In genomic region chr16:17927351-17928082, GRCm38 (mm10) we compare ENCODE assay signal across 8 mouse cellular contexts. TPM values are rescaled to one million over a fixed set of nuclear protein-coding genes. Genes with fewer than 3 reads are reported as not detected.
DNase-seq lines count a peak whose midpoint lies in the region; ATAC-seq lines count a peak whose summit lies in the region.

No protein-coding gene starts in this region.

- H3K27me3 ChIP-seq in heart, embryonic 10.5 days (ENCODE audit: insufficient read depth, poor library complexity, severe bottlenecking) = peaks cover 5% of the 10 kb centered on the region; the same call in 1 of the 2 replicates
- H3K27me3 ChIP-seq in embryonic facial prominence, embryonic 12.5 days = no peaks in the 10 kb centered on the region
- no peaks in the 10 kb centered on the region; the same call in 1 of the 2 replicates for H3K27me3 ChIP-seq in hindbrain, embryonic 16.5 days (replicated peaks; ENCODE audit: control insufficient read depth, insufficient read depth, low read length)
- H3K27me3 ChIP-seq in liver, embryonic 12.5 days (replicated peaks) = no peaks in the 10 kb centered on the region

- H3K27ac ChIP-seq in heart, embryonic 10.5 days = peak overlapping the region; percentile 93
- peak overlapping the region; percentile 36 for H3K27ac ChIP-seq in embryonic facial prominence, embryonic 12.5 days
- peak overlapping the region; percentile 90 for H3K27ac ChIP-seq in hindbrain, embryonic 16.5 days (ENCODE audit: low read depth, low read length)
- peak overlapping the region; percentile 95 for H3K27ac ChIP-seq in liver, embryonic 12.5 days

- peak overlapping the region; percentile 81 for H3K9ac ChIP-seq in embryonic facial prominence, embryonic 12.5 days
- H3K9ac ChIP-seq in hindbrain, embryonic 16.5 days (ENCODE audit: low read depth, low read length) = peak overlapping the region; percentile 93
- H3K9ac ChIP-seq in liver, embryonic 12.5 days = peak overlapping the region; percentile 93

- peak; percentile 48; the same call in 1 of the 2 replicates for ATAC-seq in embryonic facial prominence, embryonic 12.5 days (ENCODE audit: insufficient number of reproducible peaks, insufficient read depth, low FRiP score, low TSS enrichment)
- ATAC-seq in hindbrain, embryonic 16.5 days = peak; percentile 46
- ATAC-seq in liver, embryonic 12.5 days = peak; percentile 16

- intact Hi-C loops in heart, postnatal 25 days (cut with DNase I) = loop anchor here (5.0 to 10.0 kb wide), 3 partner anchors 60 to 307 kb away; partner anchors contain the start of gene Zdhhc8

- H3K4me2 ChIP-seq in embryonic facial prominence, embryonic 12.5 days (replicated peaks) = peak overlapping the region; percentile 92
- H3K4me2 ChIP-seq in hindbrain, embryonic 16.5 days (ENCODE audit: low read length) = peak overlapping the region; percentile 97
- peak overlapping the region; percentile 99 for H3K4me2 ChIP-seq in liver, embryonic 12.5 days

- DNase-seq in heart, embryonic 10.5 days (ENCODE audit: low spot score) = no peak
- no peak for DNase-seq in heart, postnatal 25 days (ENCODE audit: low spot score)
- peak; percentile 19 for DNase-seq in NIH3T3 (ENCODE audit: low read depth)
- DNase-seq in neural tube, embryonic 10.5 days (ENCODE audit: extremely low spot score, low spot score) = peak; percentile 81
- DNase-seq in thymus, postnatal 0 days (ENCODE audit: low spot score) = peak; percentile 51

- no peaks in the 10 kb centered on the region for H3K9me3 ChIP-seq in heart, embryonic 10.5 days
- H3K9me3 ChIP-seq in embryonic facial prominence, embryonic 12.5 days = no peaks in the 10 kb centered on the region
- no peaks in the 10 kb centered on the region for H3K9me3 ChIP-seq in hindbrain, embryonic 16.5 days (ENCODE audit: control insufficient read depth, low read length)
- no peaks in the 10 kb centered on the region for H3K9me3 ChIP-seq in liver, embryonic 12.5 days (replicated peaks)

- peak overlapping the region; percentile 91 for H3K4me3 ChIP-seq in heart, embryonic 10.5 days
- peak overlapping the region; percentile 67 for H3K4me3 ChIP-seq in embryonic facial prominence, embryonic 12.5 days
- peak overlapping the region; percentile 95 for H3K4me3 ChIP-seq in hindbrain, embryonic 16.5 days (ENCODE audit: low read length)
- H3K4me3 ChIP-seq in liver, embryonic 12.5 days = peak overlapping the region; percentile 90

- WGBS in heart, embryonic 10.5 days = under 1% methylated on average over 71 of the region's 72 CpGs
- WGBS in embryonic facial prominence, embryonic 12.5 days = under 1% methylated on average over 72 of the region's 72 CpGs
- under 1% methylated on average over 51 of the region's 72 CpGs for WGBS in hindbrain, embryonic 16.5 days
- WGBS in liver, embryonic 12.5 days (ENCODE audit: insufficient replicate concordance) = 3% methylated on average over 67 of the region's 72 CpGs

- peaks cover 21% of the 10 kb centered on the region for H3K36me3 ChIP-seq in heart, embryonic 10.5 days
- peaks cover 13% of the 10 kb centered on the region; the same call in 1 of the 2 replicates for H3K36me3 ChIP-seq in embryonic facial prominence, embryonic 12.5 days
- peaks cover 15% of the 10 kb centered on the region for H3K36me3 ChIP-seq in hindbrain, embryonic 16.5 days (ENCODE audit: control insufficient read depth, insufficient read depth, low read length)
- H3K36me3 ChIP-seq in liver, embryonic 12.5 days = peaks cover 22% of the 10 kb centered on the region

- H3K4me1 ChIP-seq in heart, embryonic 10.5 days = peaks cover 32% of the 10 kb centered on the region
- H3K4me1 ChIP-seq in embryonic facial prominence, embryonic 12.5 days = peaks cover 12% of the 10 kb centered on the region
- peaks cover 25% of the 10 kb centered on the region for H3K4me1 ChIP-seq in hindbrain, embryonic 16.5 days (ENCODE audit: control insufficient read depth, insufficient read depth, low read depth, low read length)
- H3K4me1 ChIP-seq in liver, embryonic 12.5 days = peaks cover 69% of the 10 kb centered on the region

RNA-seq across cellular contexts. Expression of gene Slc25a1, which starts 0.5 kb away (rescaled TPM):
- polyA plus RNA-seq in heart, embryonic 10.5 days (2016; fragmentation: Nextera tagmentation; extraction: Ambion mirVana) = 46.6 and 73.7 TPM in 2 replicates
- 10 to 100 TPM in 1 of 2 experiments, 1 to 10 TPM in 1; 7.1 to 14.8 TPM for total RNA-seq in heart, postnatal 25 days (2021)
- 88.5 and 89.5 TPM in 2 replicates for polyA plus RNA-seq in embryonic facial prominence, embryonic 12.5 days (2016; fragmentation: Nextera tagmentation; extraction: Ambion mirVana)
- polyA plus RNA-seq in hindbrain, embryonic 16.5 days (2015; fragmentation: Nextera tagmentation; extraction: Ambion mirVana) = 203 and 210 TPM in 2 replicates
- 99.2 and 102 TPM in 2 replicates for polyA plus RNA-seq in liver, embryonic 12.5 days (2016; fragmentation: Nextera tagmentation; extraction: Ambion mirVana)
- polyA plus RNA-seq in thymus, postnatal 0 days (2015; fragmentation: Nextera tagmentation; extraction: Ambion mirVana) = 50.2 and 51.5 TPM in 2 replicates

RNA-seq across cellular contexts. Expression of gene Gsc2, which starts 12.7 kb away (rescaled TPM):
- polyA plus RNA-seq in heart, embryonic 10.5 days (2016; fragmentation: Nextera tagmentation; extraction: Ambion mirVana) = 0.20 and 0.44 TPM in 2 replicates
- total RNA-seq in heart, postnatal 25 days (2021) = not detected
- polyA plus RNA-seq in embryonic facial prominence, embryonic 12.5 days (2016; fragmentation: Nextera tagmentation; extraction: Ambion mirVana) = not detected in 2 replicates
- 0.70 and 1.4 TPM in 2 replicates for polyA plus RNA-seq in hindbrain, embryonic 16.5 days (2015; fragmentation: Nextera tagmentation; extraction: Ambion mirVana)
- polyA plus RNA-seq in liver, embryonic 12.5 days (2016; fragmentation: Nextera tagmentation; extraction: Ambion mirVana) = not detected in 2 replicates
- 0.18 TPM in 1 of 2 replicates, not detected in the other for polyA plus RNA-seq in thymus, postnatal 0 days (2015; fragmentation: Nextera tagmentation; extraction: Ambion mirVana)

RNA-seq across cellular contexts. Expression of gene Ess2, which starts 16.4 kb away (rescaled TPM):
- polyA plus RNA-seq in heart, embryonic 10.5 days (2016; fragmentation: Nextera tagmentation; extraction: Ambion mirVana) = 39.7 and 39.9 TPM in 2 replicates
- 1 to 10 TPM; 8.7 to 9.3 TPM for total RNA-seq in heart, postnatal 25 days (2021)
- 50.7 and 54.0 TPM in 2 replicates for polyA plus RNA-seq in embryonic facial prominence, embryonic 12.5 days (2016; fragmentation: Nextera tagmentation; extraction: Ambion mirVana)
- 41.8 and 46.2 TPM in 2 replicates for polyA plus RNA-seq in hindbrain, embryonic 16.5 days (2015; fragmentation: Nextera tagmentation; extraction: Ambion mirVana)
- 18.7 and 18.9 TPM in 2 replicates for polyA plus RNA-seq in liver, embryonic 12.5 days (2016; fragmentation: Nextera tagmentation; extraction: Ambion mirVana)
- 32.7 and 38.8 TPM in 2 replicates for polyA plus RNA-seq in thymus, postnatal 0 days (2015; fragmentation: Nextera tagmentation; extraction: Ambion mirVana)

RNA-seq across cellular contexts. Expression of gene Tssk2, which starts 29.1 kb away (rescaled TPM):
- not detected in 2 replicates for polyA plus RNA-seq in heart, embryonic 10.5 days (2016; fragmentation: Nextera tagmentation; extraction: Ambion mirVana)
- total RNA-seq in heart, postnatal 25 days (2021) = not detected
- 0.12 TPM in 1 of 2 replicates, not detected in the other for polyA plus RNA-seq in embryonic facial prominence, embryonic 12.5 days (2016; fragmentation: Nextera tagmentation; extraction: Ambion mirVana)
- 0.11 TPM in 1 of 2 replicates, not detected in the other for polyA plus RNA-seq in hindbrain, embryonic 16.5 days (2015; fragmentation: Nextera tagmentation; extraction: Ambion mirVana)
- polyA plus RNA-seq in liver, embryonic 12.5 days (2016; fragmentation: Nextera tagmentation; extraction: Ambion mirVana) = not detected in 2 replicates
- not detected in 2 replicates for polyA plus RNA-seq in thymus, postnatal 0 days (2015; fragmentation: Nextera tagmentation; extraction: Ambion mirVana)

RNA-seq across cellular contexts. Expression of gene Dgcr2, which starts 29.2 kb away (rescaled TPM):
- 63.7 and 69.6 TPM in 2 replicates for polyA plus RNA-seq in heart, embryonic 10.5 days (2016; fragmentation: Nextera tagmentation; extraction: Ambion mirVana)
- total RNA-seq in heart, postnatal 25 days (2021) = 10 to 100 TPM; 46.5 to 49.5 TPM
- polyA plus RNA-seq in embryonic facial prominence, embryonic 12.5 days (2016; fragmentation: Nextera tagmentation; extraction: Ambion mirVana) = 103 and 105 TPM in 2 replicates
- 105 and 116 TPM in 2 replicates for polyA plus RNA-seq in hindbrain, embryonic 16.5 days (2015; fragmentation: Nextera tagmentation; extraction: Ambion mirVana)
- 29.7 and 29.9 TPM in 2 replicates for polyA plus RNA-seq in liver, embryonic 12.5 days (2016; fragmentation: Nextera tagmentation; extraction: Ambion mirVana)
- polyA plus RNA-seq in thymus, postnatal 0 days (2015; fragmentation: Nextera tagmentation; extraction: Ambion mirVana) = 42.5 and 43.7 TPM in 2 replicates

Comparison
In these comparisons a context has a peak if more than half of its experiments do, and no peak if none do; other contexts are left out.
1. DNase-seq: peak in NIH3T3 (single experiment), neural tube, embryonic 10.5 days (single experiment) and thymus, postnatal 0 days (single experiment); none in heart, embryonic 10.5 days (single experiment) and heart, postnatal 25 days (single experiment).
2. H3K27ac ChIP-seq: peak in every context shown above with its lines; median percentile 95 in liver, embryonic 12.5 days; 93 in heart, embryonic 10.5 days; 90 in hindbrain, embryonic 16.5 days; 36 in embryonic facial prominence, embryonic 12.5 days.
3. Peak in every context shown above with its lines, with median percentiles within 50 percentile points of each other: H3K4me3 ChIP-seq, ATAC-seq, H3K4me2 ChIP-seq and H3K9ac ChIP-seq.